Mouse (Mus musculus) neural tube, embryonic 12.5 days (tissue): ENCODE measurements around the gene Fam222a. TPM values are rescaled to one million over a fixed set of nuclear protein-coding genes. Genes with fewer than 3 reads are reported as not detected.

Source experiments
- ATAC-seq: fragments of 200-750 bp; cut with Nextera tagmentation; 2 replicates; pipeline ENCODE4 v1.8.0; 2017; ENCODE audit warnings: low read depth, mild to moderate bottlenecking, moderate TSS enrichment, moderate library complexity; ENCODE audit not compliant: low FRiP score
- H3K27ac ChIP-seq: fragments of 300-500 bp; sonication (generic); 2 replicates; pipeline ENCODE4 v1.5.1; 2016
- H3K27me3 ChIP-seq: fragments of 300-500 bp; sonication (generic); replicated peaks from 2 replicates; pipeline ENCODE4 v1.6.1; 2016; ENCODE audit warnings: mild to moderate bottlenecking
- H3K36me3 ChIP-seq: fragments of 300-500 bp; sonication (generic); 2 replicates; pipeline ENCODE4 v1.6.1; 2016; ENCODE audit warnings: mild to moderate bottlenecking
- H3K4me1 ChIP-seq: fragments of 300-500 bp; sonication (generic); 2 replicates; pipeline ENCODE4 v1.6.1; 2016
- H3K4me2 ChIP-seq: fragments of 300-500 bp; sonication (generic); replicated peaks from 2 replicates; pipeline ENCODE4 v1.6.1; 2016; ENCODE audit warnings: mild to moderate bottlenecking
- H3K4me3 ChIP-seq: fragments of 300-500 bp; sonication (generic); 2 replicates; pipeline ENCODE4 v1.5.1; 2016
- H3K9ac ChIP-seq: fragments of 300-500 bp; sonication (generic); 2 replicates; pipeline ENCODE4 v1.6.1; 2016; ENCODE audit warnings: mild to moderate bottlenecking
- H3K9me3 ChIP-seq: fragments of 300-500 bp; sonication (generic); 2 replicates; pipeline ENCODE4 v1.6.1; 2016; ENCODE audit warnings: mild to moderate bottlenecking
- WGBS: fragments of 180-500 bp; shearing (Covaris S2); methylation state at CpG from one replicate; pipeline ENCODE4 v1.1.7; 2016; 5-methylcytosine and 5-hydroxymethylcytosine counted together
- polyA plus RNA-seq: library from polyadenylated mRNA; unstranded; fragments of >200 nt; fragmentation: Nextera tagmentation; extraction: Ambion mirVana; gene quantifications from 2 replicates; pipeline ENCODE4 v1.2.1, GENCODE M21; 2016

Gene Fam222a
- polyA plus RNA-seq, 1 experiment from 2014 or later = 8.0 TPM

- WGBS = 93% methylated on average over 10 of the region's 10 CpGs
- Histone ChIP-seq H3K9ac (no peak overlapping the region), H3K36me3 (no peaks in the 10 kb centered on the region), H3K4me3 (no peak overlapping the region), H3K27ac (no peak overlapping the region), H3K4me1 (peaks cover 27% of the 10 kb centered on the region), H3K27me3 (no peaks in the 10 kb centered on the region), H3K9me3 (0 out of 2 replicates have a peak, but pooled peaks cover under 1% of the 10 kb centered on the region), H3K4me2 (no peak overlapping the region)
- no peak for ATAC-seq
Measured at GRCm38 (mm10) chr5:114548976-114549375, 18.8 kb upstream of the Fam222a start.

GRCm38 (mm10) chr5:114549770-114550169 lies 18.0 kb upstream of the Fam222a start:
- Histone ChIP-seq H3K9ac (no peak overlapping the region), H3K36me3 (no peaks in the 10 kb centered on the region), H3K4me3 (no peak overlapping the region), H3K4me2 (no peak overlapping the region), H3K27me3 (no peaks in the 10 kb centered on the region), H3K4me1 (peaks cover 27% of the 10 kb centered on the region), H3K9me3 (no peaks in the 10 kb centered on the region), H3K27ac (no peak overlapping the region)
- 59% methylated on average over 3 of the region's 3 CpGs for WGBS
- no peak for ATAC-seq

- Histone ChIP-seq H3K9me3 (0 out of 2 replicates have a peak, but pooled peaks cover 3% of the 10 kb centered on the region), H3K4me1 (peaks cover 27% of the 10 kb centered on the region), H3K27ac (no peak overlapping the region), H3K36me3 (no peaks in the 10 kb centered on the region), H3K4me2 (no peak overlapping the region), H3K9ac (no peak overlapping the region), H3K27me3 (no peaks in the 10 kb centered on the region), H3K4me3 (no peak overlapping the region)
- no peak for ATAC-seq
- WGBS = 30% methylated on average over 7 of the region's 7 CpGs
Measured at GRCm38 (mm10) chr5:114550431-114550830, 17.4 kb upstream of the Fam222a start.

- Histone ChIP-seq H3K9ac (no peak overlapping the region), H3K4me2 (no peak overlapping the region; the same call in 1 of the 2 replicates), H3K4me3 (0 out of 2 replicates have a peak overlapping the region, but pooled peaks have one; percentile 3), H3K9me3 (0 out of 2 replicates have a peak, but pooled peaks cover 3% of the 10 kb centered on the region), H3K4me1 (peaks cover 27% of the 10 kb centered on the region), H3K27ac (no peak overlapping the region), H3K36me3 (no peaks in the 10 kb centered on the region), H3K27me3 (no peaks in the 10 kb centered on the region)
- WGBS = 8% methylated on average over 6 of the region's 6 CpGs
- ATAC-seq = no peak
Measured at GRCm38 (mm10) chr5:114550886-114551492, 16.8 kb upstream of the Fam222a start.

- H3K9me3 ChIP-seq = 0 out of 2 replicates have a peak, but pooled peaks cover 3% of the 10 kb centered on the region
- peaks cover 27% of the 10 kb centered on the region for H3K4me1 ChIP-seq
- no peak overlapping the region for H3K4me2 ChIP-seq
- H3K27ac ChIP-seq = no peak overlapping the region
- no peaks in the 10 kb centered on the region for H3K36me3 ChIP-seq
- ATAC-seq = peak; percentile 53; the same call in 1 of the 2 replicates
- no peaks in the 10 kb centered on the region for H3K27me3 ChIP-seq
- 62% methylated on average over 13 of the region's 13 CpGs for WGBS
- no peak overlapping the region for H3K9ac ChIP-seq
- H3K4me3 ChIP-seq = no peak overlapping the region
Measured at GRCm38 (mm10) chr5:114552507-114553208, 15.2 kb upstream of the Fam222a start.

- ATAC-seq = no peak
- 47% methylated on average over 8 of the region's 8 CpGs for WGBS
- Histone ChIP-seq H3K4me3 (no peak overlapping the region), H3K27ac (no peak overlapping the region), H3K9ac (no peak overlapping the region), H3K4me1 (peaks cover 32% of the 10 kb centered on the region), H3K36me3 (no peaks in the 10 kb centered on the region), H3K27me3 (no peaks in the 10 kb centered on the region), H3K4me2 (no peak overlapping the region), H3K9me3 (0 out of 2 replicates have a peak, but pooled peaks cover 3% of the 10 kb centered on the region)
Measured at GRCm38 (mm10) chr5:114553706-114554105, 14.1 kb upstream of the Fam222a start.

- no peaks in the 10 kb centered on the region for H3K27me3 ChIP-seq
- no peak overlapping the region for H3K27ac ChIP-seq
- H3K4me3 ChIP-seq = no peak overlapping the region
- H3K4me2 ChIP-seq = no peak overlapping the region
- ATAC-seq = no peak
- WGBS = 88% methylated on average over 2 of the region's 2 CpGs
- 0 out of 2 replicates have a peak, but pooled peaks cover 3% of the 10 kb centered on the region for H3K9me3 ChIP-seq
- no peaks in the 10 kb centered on the region for H3K36me3 ChIP-seq
- H3K4me1 ChIP-seq = peaks cover 27% of the 10 kb centered on the region
- H3K9ac ChIP-seq = no peak overlapping the region
Measured at GRCm38 (mm10) chr5:114555424-114555823, 12.4 kb upstream of the Fam222a start.

GRCm38 (mm10) chr5:114556109-114556508 lies 11.7 kb upstream of the Fam222a start:
- Histone ChIP-seq H3K36me3 (no peaks in the 10 kb centered on the region), H3K9me3 (0 out of 2 replicates have a peak, but pooled peaks cover 3% of the 10 kb centered on the region), H3K27ac (no peak overlapping the region), H3K27me3 (no peaks in the 10 kb centered on the region), H3K4me1 (peaks cover 26% of the 10 kb centered on the region), H3K4me2 (no peak overlapping the region), H3K9ac (no peak overlapping the region), H3K4me3 (no peak overlapping the region)
- whole genome bisulfite sequencing = 81% methylated on average over 11 of the region's 11 CpGs
- no peak for ATAC-seq

- H3K4me2 ChIP-seq = 0 out of 2 replicates have a peak overlapping the region, but pooled peaks have one; percentile 18
- H3K9me3 ChIP-seq = 0 out of 2 replicates have a peak, but pooled peaks cover 3% of the 10 kb centered on the region
- no peak overlapping the region for H3K9ac ChIP-seq
- peaks cover 22% of the 10 kb centered on the region for H3K4me1 ChIP-seq
- H3K27me3 ChIP-seq = no peaks in the 10 kb centered on the region
- no peak for ATAC-seq
- 64% methylated on average over 20 of the region's 20 CpGs for WGBS
- H3K36me3 ChIP-seq = no peaks in the 10 kb centered on the region
- H3K4me3 ChIP-seq = no peak overlapping the region
- H3K27ac ChIP-seq = no peak overlapping the region
Measured at GRCm38 (mm10) chr5:114557765-114558731, 9.8 kb upstream of the Fam222a start.

- Histone ChIP-seq H3K27ac (no peak overlapping the region), H3K4me2 (no peak overlapping the region), H3K4me1 (peaks cover 12% of the 10 kb centered on the region), H3K4me3 (no peak overlapping the region), H3K36me3 (no peaks in the 10 kb centered on the region), H3K9ac (no peak overlapping the region), H3K27me3 (peaks cover 3% of the 10 kb centered on the region; the same call in 1 of the 2 replicates), H3K9me3 (0 out of 2 replicates have a peak, but pooled peaks cover 7% of the 10 kb centered on the region)
- 28% methylated on average over 9 of the region's 9 CpGs for WGBS
- ATAC-seq = no peak
Measured at GRCm38 (mm10) chr5:114560533-114560936, 7.3 kb upstream of the Fam222a start.

GRCm38 (mm10) chr5:114560965-114561364 lies 6.9 kb upstream of the Fam222a start:
- Histone ChIP-seq H3K4me3 (no peak overlapping the region), H3K4me1 (peaks cover 12% of the 10 kb centered on the region), H3K27me3 (peaks cover 5% of the 10 kb centered on the region; the same call in 1 of the 2 replicates), H3K9ac (no peak overlapping the region), H3K9me3 (0 out of 2 replicates have a peak, but pooled peaks cover 7% of the 10 kb centered on the region), H3K36me3 (no peaks in the 10 kb centered on the region), H3K4me2 (no peak overlapping the region), H3K27ac (no peak overlapping the region)
- ATAC-seq = no peak
- 60% methylated on average over 5 of the region's 5 CpGs for WGBS
